Mouse (Mus musculus): ENCODE data around the gene Il13ra2. TPM values are rescaled to one million over a fixed set of nuclear protein-coding genes. Genes with fewer than 3 reads are reported as not detected.
"Not testable (repeated sequence)": the region's sequence is repeated elsewhere in the genome, so short reads cannot be mapped to it uniquely, and the experiment has no call there.

The Il13ra2 gene
- 1 to 10 TPM in 1 of 2 experiments, under 1 TPM in 1; 0.36 to 1.1 TPM for total RNA-seq (2021)
- long read RNA-seq, experiment 1, result 0 reads
- long read RNA-seq, experiment 2, result 0 reads

GRCm38 (mm10) chrX:147429129-147429528 is at the start of gene Il13ra2:
Gene Il13ra2, minus strand, starts transcription at chrX:147429192.
- DNase-seq (ENCODE audit: extremely low spot score in 1 of 2, low spot score in 2 of 2), result no peak
- H3K4me3 ChIP-seq, result no peak within 1 kb of the TSS
- no peak within 1 kb of the TSS for H3K27ac ChIP-seq
- intact Hi-C loops (cut with DNase I), result no loop called here
- TF ChIP-seq CTCF (IDR thresholded peaks at IDR 0.05), result no peak

DNA sequence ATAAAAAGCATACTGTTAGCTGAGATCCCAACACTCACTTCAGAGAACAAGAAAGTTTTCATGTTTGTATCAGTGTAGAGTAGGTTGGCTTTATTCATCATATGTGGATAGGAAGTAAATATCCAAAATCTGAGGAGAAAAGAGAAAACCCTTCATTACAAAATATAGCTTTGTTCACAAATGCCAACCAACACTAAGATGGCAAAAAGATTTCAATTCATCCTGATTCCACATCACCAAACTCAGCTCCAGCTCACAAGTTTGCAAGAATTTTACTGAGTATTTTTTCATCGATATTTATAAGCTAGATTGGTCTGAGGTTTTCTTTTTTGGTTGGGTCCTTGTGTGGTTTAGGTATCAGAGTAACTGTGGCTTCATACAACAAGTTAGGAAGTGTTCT is 24.6 kb upstream of the Il13ra2 start, which contains the start of gene Vmn1r239-ps:
Vmn1r239-ps (minus strand) TSS at position 101 of the 400 bp plus-strand sequence.
- DNase-seq (ENCODE audit: extremely low spot score in 1 of 2, low spot score in 2 of 2); H3K4me3 ChIP-seq; H3K27ac ChIP-seq; intact Hi-C loops (cut with DNase I): not testable (repeated sequence)

DNA sequence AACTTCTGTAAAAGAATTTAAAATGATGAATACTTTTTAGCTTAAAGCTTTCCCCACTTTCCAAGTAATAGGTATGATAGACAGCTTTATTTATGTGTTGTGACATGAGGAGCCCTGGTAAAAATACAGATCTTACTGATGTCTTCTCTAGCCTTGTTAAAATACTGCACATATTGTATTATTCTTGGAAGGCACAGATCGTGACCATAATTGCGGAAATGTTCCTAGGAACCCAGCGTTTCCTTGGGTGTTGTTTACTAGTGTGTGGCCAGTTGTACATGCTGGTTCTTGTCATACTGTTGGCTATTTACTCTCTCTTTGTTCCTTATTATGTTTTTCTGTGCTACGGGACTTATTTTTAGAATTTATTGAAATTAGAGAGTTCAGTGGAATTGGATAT is 14.4 kb upstream of the Il13ra2 start:
- DNase-seq (ENCODE audit: extremely low spot score in 1 of 2, low spot score in 2 of 2), result no peak
- no peak overlapping the region for H3K4me3 ChIP-seq
- H3K27ac ChIP-seq, result no peak overlapping the region
- intact Hi-C loops (cut with DNase I), result no loop called here
- no peak for TF ChIP-seq CTCF (IDR thresholded peaks at IDR 0.05)

- no peak for DNase-seq (ENCODE audit: extremely low spot score in 1 of 2, low spot score in 2 of 2)
- intact Hi-C loops (cut with DNase I), result no loop called here
- H3K4me3 ChIP-seq, result no peak overlapping the region
- no peak overlapping the region for H3K27ac ChIP-seq
- no peak for TF ChIP-seq CTCF (IDR thresholded peaks at IDR 0.05)
These were observed 6.4 kb upstream of the Il13ra2 start for GRCm38 (mm10) chrX:147435400-147435799.

- TF ChIP-seq CTCF (IDR thresholded peaks at IDR 0.05), result no peak
- DNase-seq (ENCODE audit: extremely low spot score in 1 of 2, low spot score in 2 of 2), result no peak
- Histone ChIP-seq H3K27ac (no peak overlapping the region), H3K4me3 (no peak overlapping the region)
- intact Hi-C loops (cut with DNase I), result no loop called here
These were observed 761 bp upstream of the Il13ra2 start for GRCm38 (mm10) chrX:147429753-147430152.

GRCm38 (mm10) chrX:147393446-147393845 is 35.5 kb downstream of the Il13ra2 start:
- intact Hi-C loops (cut with DNase I), result no loop called here
- DNase-seq (ENCODE audit: extremely low spot score in 1 of 2, low spot score in 2 of 2), result no peak
- H3K4me3 ChIP-seq, result no peak overlapping the region
- no peak for TF ChIP-seq CTCF (IDR thresholded peaks at IDR 0.05)
- no peak overlapping the region for H3K27ac ChIP-seq

DNA sequence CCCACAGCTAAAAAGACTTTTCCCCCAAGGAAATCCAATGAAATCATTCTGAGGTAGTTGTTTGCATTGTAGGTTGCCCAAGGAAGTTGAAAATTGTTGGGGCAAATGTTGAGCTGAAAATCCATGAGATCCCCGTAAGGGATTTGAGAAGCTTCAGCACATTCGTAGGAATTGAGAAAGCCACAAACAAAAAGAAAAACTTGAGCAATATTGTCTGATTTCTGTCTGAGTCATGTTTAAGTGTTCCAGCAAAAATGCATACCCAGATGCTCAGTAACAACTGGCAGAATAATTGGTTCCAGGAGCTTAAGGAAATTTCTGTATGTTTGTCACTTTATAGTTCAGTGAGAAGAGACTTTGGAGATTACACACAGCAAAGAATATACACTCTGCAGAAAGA is 79.8 kb downstream of the Il13ra2 start:
- intact Hi-C loops (cut with DNase I), result no loop called here
- no peak overlapping the region for H3K27ac ChIP-seq
- DNase-seq (ENCODE audit: extremely low spot score in 1 of 2, low spot score in 2 of 2), result no peak
- TF ChIP-seq CTCF (IDR thresholded peaks at IDR 0.05), result no peak
- no peak overlapping the region for H3K4me3 ChIP-seq

Other genes with a start within 250 kb of the Il13ra2 start
- gene Vmn1r239-ps, start 24.5 kb upstream of the Il13ra2 start, total RNA-seq (2021), result not detected
- 10 to 100 TPM; 24.6 to 27.4 TPM for gene Lrch2, start 124.9 kb upstream of the Il13ra2 start, total RNA-seq (2021)

Measured in left cerebral cortex, adult 2 months (tissue).